Mouse (Mus musculus) thymus, postnatal 0 days (tissue): ENCODE results near the gene Nkpd1. TPM values are rescaled to one million over a fixed set of nuclear protein-coding genes. Genes with fewer than 3 reads are reported as not detected.

ENCODE experiments used
- DNase-seq: peaks from one replicate; pipeline ENCODE4 v3.0.0-alpha.2; 2015; ENCODE audit warnings: low spot score
- polyA plus RNA-seq: library from polyadenylated mRNA; unstranded; fragments of >200 nt; fragmentation: Nextera tagmentation; extraction: Ambion mirVana; gene quantifications from 2 replicates; pipeline ENCODE4 v1.2.1, GENCODE M21; 2015

Gene Nkpd1
- polyA plus RNA-seq, 1 experiment from 2014 or later: 0.42 TPM

GRCm38 (mm10) chr7:19572926-19573775, 55.5 kb downstream of the Nkpd1 start:
- DNase-seq: peak; percentile 85

DNA sequence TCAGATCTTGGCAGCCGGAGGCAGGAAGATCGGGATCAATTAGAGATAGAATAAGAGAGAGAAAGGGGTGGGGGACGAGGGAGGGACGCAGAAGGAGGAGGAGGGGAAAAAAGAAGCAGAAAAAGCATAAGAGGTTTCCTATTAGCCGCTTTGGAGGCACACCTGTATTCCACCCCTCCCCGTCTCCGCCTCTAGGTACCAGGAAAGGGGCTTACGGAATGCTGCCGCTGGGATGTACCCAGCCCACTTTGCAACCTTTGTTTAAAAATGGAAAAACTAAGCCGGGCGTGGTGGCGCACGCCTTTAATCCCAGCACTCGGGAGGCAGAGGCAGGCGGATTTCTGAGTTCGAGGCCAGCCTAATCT, 56.1 kb downstream of the Nkpd1 start:
- no peak for DNase-seq

Other genes with a start within 250 kb of the Nkpd1 start
- 74.3 and 75.3 TPM in 2 replicates for gene Vasp, start 246.0 kb upstream of the Nkpd1 start, polyA plus RNA-seq
- 0.27 and 0.30 TPM in 2 replicates for gene Ppm1n, start 237.8 kb upstream of the Nkpd1 start, polyA plus RNA-seq
- 1.6 and 2.2 TPM in 2 replicates for gene Rtn2, start 235.2 kb upstream of the Nkpd1 start, polyA plus RNA-seq
- gene Fosb, start 207.8 kb upstream of the Nkpd1 start, polyA plus RNA-seq: 0.19 and 0.21 TPM in 2 replicates
- 59.6 and 67.1 TPM in 2 replicates for gene Ercc1, start 173.1 kb upstream of the Nkpd1 start, polyA plus RNA-seq
- 15.8 and 18.7 TPM in 2 replicates for gene Cd3eap, start 158.4 kb upstream of the Nkpd1 start, polyA plus RNA-seq
- gene Ppp1r13l, start 158.1 kb upstream of the Nkpd1 start, polyA plus RNA-seq: 2.2 and 2.4 TPM in 2 replicates
- 14.3 and 15.1 TPM in 2 replicates for gene Ercc2, start 135.8 kb upstream of the Nkpd1 start, polyA plus RNA-seq
- 35.3 and 38.4 TPM in 2 replicates for gene Klc3, start 113.7 kb upstream of the Nkpd1 start, polyA plus RNA-seq
- gene Ckm, start 113.1 kb upstream of the Nkpd1 start, polyA plus RNA-seq: 3.6 and 7.0 TPM in 2 replicates
- 6.7 and 9.0 TPM in 2 replicates for gene Mark4, start 59.0 kb upstream of the Nkpd1 start, polyA plus RNA-seq
- 0.74 and 0.78 TPM in 2 replicates for gene Exoc3l2, start 54.5 kb upstream of the Nkpd1 start, polyA plus RNA-seq
- 2.7 and 4.0 TPM in 2 replicates for gene Bloc1s3, start 9.5 kb upstream of the Nkpd1 start, polyA plus RNA-seq
- 86.5 and 92.5 TPM in 2 replicates for gene Trappc6a, start 9.4 kb upstream of the Nkpd1 start, polyA plus RNA-seq
- 11.7 and 15.6 TPM in 2 replicates for gene Ppp1r37, start 45.2 kb downstream of the Nkpd1 start, polyA plus RNA-seq
- 1.5 and 2.0 TPM in 2 replicates for gene Zfp296, start 59.4 kb downstream of the Nkpd1 start, polyA plus RNA-seq
- 133 and 134 TPM in 2 replicates for gene Gemin7, start 59.8 kb downstream of the Nkpd1 start, polyA plus RNA-seq
- 35.2 and 41.3 TPM in 2 replicates for gene Clasrp, start 86.6 kb downstream of the Nkpd1 start, polyA plus RNA-seq
- 37.2 and 38.0 TPM in 2 replicates for gene Relb, start 111.6 kb downstream of the Nkpd1 start, polyA plus RNA-seq
- gene Clptm1, start 147.2 kb downstream of the Nkpd1 start, polyA plus RNA-seq: 57.5 and 66.6 TPM in 2 replicates
- gene Apoc2, start 160.1 kb downstream of the Nkpd1 start, polyA plus RNA-seq: 3.4 and 3.8 TPM in 2 replicates
- gene Gm44805, start 163.6 kb downstream of the Nkpd1 start, polyA plus RNA-seq: 0.59 TPM in 1 of 2 replicates, not detected in the other
- gene Apoc4, start 163.6 kb downstream of the Nkpd1 start, polyA plus RNA-seq: 0.29 and 0.75 TPM in 2 replicates
- gene Apoc1, start 174.8 kb downstream of the Nkpd1 start, polyA plus RNA-seq: 21.1 and 21.3 TPM in 2 replicates
- gene Apoe, start 181.3 kb downstream of the Nkpd1 start, polyA plus RNA-seq: 624 and 627 TPM in 2 replicates
- gene Tomm40, start 197.6 kb downstream of the Nkpd1 start, polyA plus RNA-seq: 132 and 140 TPM in 2 replicates
- 7.0 and 7.1 TPM in 2 replicates for gene Nectin2, start 232.6 kb downstream of the Nkpd1 start, polyA plus RNA-seq